Mouse (Mus musculus) lung, postnatal 36 days (tissue): ENCODE measurements around the gene Mllt6.
"Not testable (repeated sequence)": the region's sequence is repeated elsewhere in the genome, so short reads cannot be mapped to it uniquely, and the experiment has no call there.

Source experiments
- DNase-seq: peaks from one replicate; pipeline ENCODE4 v3.0.0; 2022; ENCODE audit warnings: mixed read lengths

Gene Mllt6

GRCm38 (mm10) chr11:97662893-97663527 is at the start of gene Mllt6:
TSS of gene Mllt6 (plus strand) at chr11:97663414.
- DNase-seq, result peak; percentile 86

- DNase-seq, result no peak
These were observed 47.9 kb upstream of the Mllt6 start for GRCm38 (mm10) chr11:97615276-97615675.

GRCm38 (mm10) chr11:97618368-97618767 is 44.8 kb upstream of the Mllt6 start:
- DNase-seq, result no peak

GRCm38 (mm10) chr11:97619391-97619795 is 43.8 kb upstream of the Mllt6 start:
- peak; percentile 90 for DNase-seq

GRCm38 (mm10) chr11:97622440-97622839 is 40.8 kb upstream of the Mllt6 start:
- DNase-seq, result peak; percentile 76

- DNase-seq, result no peak
These were observed 40.0 kb upstream of the Mllt6 start for GRCm38 (mm10) chr11:97623166-97623565.

GRCm38 (mm10) chr11:97625551-97625950 is 37.7 kb upstream of the Mllt6 start:
- no peak for DNase-seq

GRCm38 (mm10) chr11:97626431-97626830 is 36.8 kb upstream of the Mllt6 start:
- no peak for DNase-seq

GRCm38 (mm10) chr11:97626850-97627249 is 36.4 kb upstream of the Mllt6 start:
- peak; percentile 72 for DNase-seq

GRCm38 (mm10) chr11:97627556-97628302 is 35.5 kb upstream of the Mllt6 start:
- DNase-seq, result no peak

- no peak for DNase-seq
These were observed 35.0 kb upstream of the Mllt6 start for GRCm38 (mm10) chr11:97628303-97628567.

GRCm38 (mm10) chr11:97628568-97629518 is 34.4 kb upstream of the Mllt6 start:
- DNase-seq, result peak; percentile 21

GRCm38 (mm10) chr11:97629576-97629975 is 33.6 kb upstream of the Mllt6 start, which contains the start of gene Epop:
TSS of gene Epop (minus strand) at chr11:97629702.
- peak; percentile 89 for DNase-seq

GRCm38 (mm10) chr11:97631046-97631445 is 32.2 kb upstream of the Mllt6 start:
- DNase-seq, result no peak

- no peak for DNase-seq
These were observed 31.7 kb upstream of the Mllt6 start for GRCm38 (mm10) chr11:97631500-97631899.

GRCm38 (mm10) chr11:97631938-97632337 is 31.3 kb upstream of the Mllt6 start:
- peak; percentile 85 for DNase-seq

GRCm38 (mm10) chr11:97632440-97632839 is 30.8 kb upstream of the Mllt6 start:
- not testable (repeated sequence) for DNase-seq

- no peak for DNase-seq
These were observed 27.7 kb upstream of the Mllt6 start for GRCm38 (mm10) chr11:97635468-97636019.

GRCm38 (mm10) chr11:97641668-97642067 is 21.5 kb upstream of the Mllt6 start:
- DNase-seq, result no peak

GRCm38 (mm10) chr11:97642746-97643145 is 20.5 kb upstream of the Mllt6 start:
- DNase-seq, result no peak

GRCm38 (mm10) chr11:97643380-97644055 is 19.7 kb upstream of the Mllt6 start:
- no peak for DNase-seq

GRCm38 (mm10) chr11:97644834-97645233 is 18.4 kb upstream of the Mllt6 start:
- peak; percentile 92 for DNase-seq
